Mouse (Mus musculus) lung, embryonic 15.5 days (tissue): Measurements from ENCODE around the gene Dlg2. TPM values are rescaled to one million over a fixed set of nuclear protein-coding genes. Genes with fewer than 3 reads are reported as not detected.
"Not testable (repeated sequence)": the region's sequence is repeated elsewhere in the genome, so short reads cannot be mapped to it uniquely, and the experiment has no call there.

Source experiments
- ATAC-seq: fragments of 200-750 bp; cut with Nextera tagmentation; 2 replicates; pipeline ENCODE4 v1.8.0; 2017; ENCODE audit warnings: moderate number of reproducible peaks, borderline replicate concordance; ENCODE audit not compliant: low FRiP score, low TSS enrichment; ENCODE audit errors: extremely low read depth
- H3K27ac ChIP-seq: fragments of 300-500 bp; sonication (generic); 2 replicates; pipeline ENCODE4 v1.5.1; 2015; ENCODE audit warnings: moderate library complexity, mild to moderate bottlenecking, inconsistent platforms
- H3K27me3 ChIP-seq: fragments of 300-500 bp; sonication (generic); 2 replicates; pipeline ENCODE4 v1.6.1; 2015; ENCODE audit warnings: inconsistent platforms
- H3K36me3 ChIP-seq: fragments of 300-500 bp; sonication (generic); 2 replicates; pipeline ENCODE4 v1.6.1; 2015; ENCODE audit warnings: inconsistent platforms
- H3K4me1 ChIP-seq: fragments of 300-500 bp; sonication (generic); 2 replicates; pipeline ENCODE4 v1.6.1; 2015; ENCODE audit warnings: inconsistent platforms
- H3K4me2 ChIP-seq: fragments of 300-500 bp; sonication (generic); 2 replicates; pipeline ENCODE4 v1.6.1; 2015; ENCODE audit warnings: inconsistent platforms, mild to moderate bottlenecking, moderate library complexity
- H3K4me3 ChIP-seq: fragments of 300-500 bp; sonication (generic); 2 replicates; pipeline ENCODE4 v1.5.1; 2015; ENCODE audit warnings: mild to moderate bottlenecking, inconsistent platforms
- H3K9ac ChIP-seq: fragments of 300-500 bp; sonication (generic); 2 replicates; pipeline ENCODE4 v1.6.1; 2015; ENCODE audit warnings: inconsistent platforms
- H3K9me3 ChIP-seq: fragments of 300-500 bp; sonication (generic); 2 replicates; pipeline ENCODE4 v1.6.1; 2016; ENCODE audit warnings: inconsistent platforms
- WGBS: fragments of 180-500 bp; shearing (Covaris S2); methylation state at CpG from one replicate; pipeline ENCODE4 v1.1.7; 2015; 5-methylcytosine and 5-hydroxymethylcytosine counted together
- polyA plus RNA-seq: library from polyadenylated mRNA; unstranded; fragments of >200 nt; fragmentation: Nextera tagmentation; extraction: Ambion mirVana; gene quantifications from 2 replicates; pipeline ENCODE4 v1.2.1, GENCODE M21; 2015

The Dlg2 gene
- polyA plus RNA-seq, 1 experiment from 2014 or later, result 2.3 TPM

DNA sequence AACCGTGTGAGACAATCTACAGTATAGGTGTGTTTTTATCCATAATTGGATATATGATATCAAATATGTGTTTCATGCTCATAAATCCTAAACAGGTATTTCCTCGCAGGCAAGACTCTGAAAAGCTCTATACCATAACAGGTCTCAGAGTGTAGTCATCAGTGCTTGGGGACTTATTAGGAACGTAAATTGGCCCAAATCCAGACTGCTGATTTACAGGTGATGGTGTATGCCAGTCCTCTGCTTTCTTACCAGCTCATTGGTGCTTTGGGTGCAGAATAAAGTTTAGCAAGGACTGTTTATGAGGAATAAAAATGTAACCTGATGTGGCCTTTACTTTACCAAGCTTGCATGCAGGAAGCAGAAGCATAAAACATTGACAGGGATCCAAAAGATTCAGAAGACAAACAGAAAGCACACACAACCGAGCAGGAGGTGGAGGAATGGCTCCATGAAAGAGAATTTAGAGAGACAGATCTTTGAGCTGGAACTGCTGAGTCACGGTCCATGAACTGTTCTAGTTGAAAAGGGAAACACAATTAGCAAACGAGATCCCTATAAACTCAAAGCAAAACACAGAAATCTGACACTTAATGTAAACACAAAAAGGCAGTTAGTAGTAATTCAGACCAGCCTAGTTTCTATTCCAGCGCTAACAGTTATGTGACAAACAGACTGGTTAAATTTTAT is 226.8 kb downstream of the Dlg2 start:
- H3K4me1 ChIP-seq, result no peaks in the 10 kb centered on the region
- no peak overlapping the region for H3K4me3 ChIP-seq
- no peaks in the 10 kb centered on the region for H3K9me3 ChIP-seq
- WGBS, result 57% methylated on average over 7 of the region's 7 CpGs
- H3K9ac ChIP-seq, result no peak overlapping the region
- no peaks in the 10 kb centered on the region for H3K27me3 ChIP-seq
- no peak overlapping the region for H3K4me2 ChIP-seq
- H3K27ac ChIP-seq, result no peak overlapping the region
- no peak for ATAC-seq
- no peaks in the 10 kb centered on the region for H3K36me3 ChIP-seq

DNA sequence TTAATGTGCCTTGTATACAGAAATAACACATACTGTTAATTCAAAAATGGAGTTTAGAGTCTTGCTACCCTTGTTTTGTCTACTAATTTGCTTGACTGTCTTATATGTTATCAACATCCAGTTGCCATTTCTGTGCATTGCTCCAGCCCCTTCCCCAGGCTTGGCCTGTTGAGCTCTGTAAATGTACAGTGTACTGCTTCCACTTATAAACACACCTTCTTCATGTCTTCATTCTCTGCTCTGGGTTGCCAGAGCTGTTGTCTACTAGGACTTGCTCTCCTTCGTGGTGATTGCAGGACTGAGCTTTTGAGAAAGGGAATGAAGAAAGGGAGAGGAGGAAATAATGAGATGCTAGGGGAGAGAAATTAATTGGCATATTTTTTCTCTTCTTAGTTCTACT is 227.5 kb downstream of the Dlg2 start:
- no peaks in the 10 kb centered on the region for H3K9me3 ChIP-seq
- H3K36me3 ChIP-seq, result no peaks in the 10 kb centered on the region
- no peaks in the 10 kb centered on the region for H3K27me3 ChIP-seq
- ATAC-seq, result no peak
- WGBS, result 45% methylated on average over 1 of the region's 1 CpGs
- no peak overlapping the region for H3K4me3 ChIP-seq
- H3K4me1 ChIP-seq, result no peaks in the 10 kb centered on the region
- no peak overlapping the region for H3K9ac ChIP-seq
- H3K4me2 ChIP-seq, result no peak overlapping the region
- H3K27ac ChIP-seq, result no peak overlapping the region

DNA sequence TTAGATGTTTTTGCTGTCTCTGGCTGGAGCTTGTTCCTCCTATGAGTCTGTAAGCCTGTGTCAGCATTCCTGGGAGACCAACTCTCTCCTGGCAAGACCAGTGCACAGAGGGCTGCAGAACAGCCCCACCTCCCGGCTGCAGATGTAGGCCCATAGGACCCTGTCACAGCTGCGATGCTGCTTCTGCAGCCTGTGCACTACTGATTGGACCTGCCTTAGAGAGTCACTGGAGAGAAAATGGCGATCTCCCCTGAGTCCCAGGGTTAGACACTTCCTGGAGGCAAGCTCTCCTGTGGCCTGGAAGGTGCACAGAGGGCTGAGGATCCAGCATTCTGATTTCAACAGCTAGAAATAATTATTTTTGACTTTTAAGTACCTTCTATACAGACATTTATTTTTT is 257.6 kb downstream of the Dlg2 start:
- H3K27ac ChIP-seq, result no peak overlapping the region
- H3K27me3 ChIP-seq, result no peaks in the 10 kb centered on the region
- WGBS, result 27% methylated on average over 3 of the region's 3 CpGs
- H3K36me3 ChIP-seq, result no peaks in the 10 kb centered on the region
- no peak overlapping the region for H3K9ac ChIP-seq
- no peak for ATAC-seq
- H3K4me2 ChIP-seq, result no peak overlapping the region
- no peaks in the 10 kb centered on the region for H3K4me1 ChIP-seq
- no peaks in the 10 kb centered on the region for H3K9me3 ChIP-seq
- H3K4me3 ChIP-seq, result no peak overlapping the region

DNA sequence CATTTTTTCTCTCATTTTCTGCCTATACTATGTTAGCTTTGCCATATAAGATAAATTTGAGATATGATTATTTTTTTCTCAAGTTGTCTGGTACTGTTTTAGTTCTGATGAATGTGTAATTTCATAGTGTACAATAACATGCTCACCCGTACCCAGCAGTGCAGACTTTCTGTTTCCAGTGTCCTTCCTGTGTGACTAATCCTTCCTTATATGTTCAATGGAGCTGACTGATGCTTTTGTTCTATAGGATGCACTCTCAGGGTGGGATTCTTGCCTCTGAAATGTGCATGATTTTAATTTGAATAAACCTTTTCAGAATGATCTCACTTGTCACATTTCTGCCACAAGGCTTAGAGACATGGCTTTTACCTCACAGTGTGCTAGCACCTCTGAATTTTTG is 259.9 kb downstream of the Dlg2 start:
- no peaks in the 10 kb centered on the region for H3K9me3 ChIP-seq
- no peak for ATAC-seq
- WGBS, result 55% methylated on average over 1 of the region's 1 CpGs
- no peaks in the 10 kb centered on the region for H3K36me3 ChIP-seq
- H3K4me1 ChIP-seq, result no peaks in the 10 kb centered on the region
- H3K27ac ChIP-seq, result no peak overlapping the region
- H3K9ac ChIP-seq, result no peak overlapping the region
- no peaks in the 10 kb centered on the region for H3K27me3 ChIP-seq
- no peak overlapping the region for H3K4me3 ChIP-seq
- H3K4me2 ChIP-seq, result no peak overlapping the region

DNA sequence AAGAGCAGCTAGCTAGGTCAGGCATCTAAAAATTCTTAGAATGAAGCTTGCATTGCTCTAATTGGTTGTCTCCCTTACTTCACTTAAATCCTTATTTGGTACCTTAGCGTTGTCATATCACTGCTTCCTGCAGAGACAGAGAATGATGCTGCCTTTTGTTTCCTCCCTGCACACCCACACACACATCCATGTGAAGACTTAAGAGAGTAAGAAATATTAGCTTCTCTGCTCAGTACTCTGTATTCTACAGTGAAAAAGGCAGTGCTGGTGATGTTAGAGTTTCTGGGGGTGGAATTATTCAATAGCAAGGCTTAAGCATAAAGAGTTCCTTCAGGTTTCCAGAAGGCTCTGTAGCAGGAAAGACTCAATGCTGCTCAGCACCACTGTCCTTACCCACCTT is 272.2 kb downstream of the Dlg2 start:
- Histone ChIP-seq H3K4me1 (no peaks in the 10 kb centered on the region), H3K27me3 (no peaks in the 10 kb centered on the region), H3K9ac (no peak overlapping the region), H3K4me3 (no peak overlapping the region), H3K4me2 (no peak overlapping the region), H3K9me3 (no peaks in the 10 kb centered on the region), H3K27ac (no peak overlapping the region), H3K36me3 (no peaks in the 10 kb centered on the region)
- no peak for ATAC-seq
- 76% methylated on average over 1 of the region's 1 CpGs for WGBS

DNA sequence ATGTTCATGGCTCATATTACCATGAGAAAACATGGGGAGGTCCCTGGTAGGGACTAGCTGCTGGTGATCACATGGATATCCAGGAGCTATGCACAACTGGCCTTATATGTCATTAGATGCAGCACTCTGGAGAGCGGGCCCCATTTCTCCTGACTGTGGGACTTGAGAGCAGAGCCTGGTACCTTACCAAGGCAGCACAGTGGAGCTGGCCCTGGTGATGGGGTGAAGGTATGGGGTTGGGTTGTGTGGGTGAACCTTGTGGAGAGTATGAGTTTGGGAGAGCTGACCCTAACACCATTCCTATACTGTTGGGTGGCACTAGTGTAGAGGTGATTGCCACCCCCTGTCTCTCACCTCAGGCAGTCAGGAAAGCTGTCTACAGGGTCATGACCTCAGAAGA is 311.5 kb downstream of the Dlg2 start:
- Histone ChIP-seq H3K9me3 (no peaks in the 10 kb centered on the region), H3K36me3 (no peaks in the 10 kb centered on the region), H3K9ac (no peak overlapping the region), H3K27me3 (no peaks in the 10 kb centered on the region), H3K4me3 (no peak overlapping the region), H3K27ac (no peak overlapping the region), H3K4me1 (no peaks in the 10 kb centered on the region), H3K4me2 (no peak overlapping the region)
- ATAC-seq, result no peak
- 76% methylated on average over 1 of the region's 1 CpGs for WGBS

DNA sequence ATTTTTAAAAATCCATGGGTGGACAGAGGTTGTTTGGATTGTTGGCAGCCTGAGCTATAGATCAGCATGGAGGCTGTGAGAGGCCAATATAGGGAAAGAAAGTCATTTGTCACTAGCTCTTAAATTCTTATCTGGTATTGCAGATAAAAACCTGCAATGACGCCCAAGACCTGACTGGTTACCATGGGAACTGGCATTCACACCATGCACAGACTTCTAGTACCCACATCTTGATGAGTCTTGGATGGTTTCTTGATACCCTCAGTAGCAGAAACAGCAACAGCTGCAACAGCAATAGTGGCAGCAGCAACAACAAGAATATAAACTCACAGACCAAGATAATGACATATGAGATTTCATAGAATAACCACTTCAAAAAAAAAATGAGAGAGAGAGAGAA is 315.1 kb downstream of the Dlg2 start:
- no peak overlapping the region for H3K27ac ChIP-seq
- no peak for ATAC-seq
- H3K4me2 ChIP-seq, result no peak overlapping the region
- H3K36me3 ChIP-seq, result no peaks in the 10 kb centered on the region
- no peak overlapping the region for H3K4me3 ChIP-seq
- no peaks in the 10 kb centered on the region for H3K27me3 ChIP-seq
- 4% methylated on average over 1 of the region's 1 CpGs for WGBS
- no peaks in the 10 kb centered on the region for H3K9me3 ChIP-seq
- H3K4me1 ChIP-seq, result no peaks in the 10 kb centered on the region
- no peak overlapping the region for H3K9ac ChIP-seq

DNA sequence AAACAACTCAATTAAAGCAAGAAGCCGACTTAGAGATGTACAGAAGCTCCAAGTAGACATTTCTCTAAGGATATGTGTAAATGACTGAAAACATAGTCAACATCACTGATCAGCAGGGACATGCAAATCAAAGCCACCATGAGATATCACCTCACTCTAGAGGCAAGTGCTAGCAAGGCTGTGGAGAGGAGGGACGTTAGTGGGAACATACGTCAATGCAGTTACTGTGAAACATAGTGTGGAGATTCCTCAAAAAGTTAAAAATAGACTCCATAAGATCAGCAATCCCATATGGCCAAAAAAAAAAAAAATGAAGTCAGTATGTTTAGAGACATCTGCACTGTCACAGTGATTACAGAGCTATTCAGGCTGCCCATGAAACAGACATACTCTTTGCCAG is 349.2 kb downstream of the Dlg2 start:
- Histone ChIP-seq H3K4me1 (no peaks in the 10 kb centered on the region), H3K27me3 (no peaks in the 10 kb centered on the region), H3K27ac (no peak overlapping the region), H3K36me3 (no peaks in the 10 kb centered on the region), H3K4me2 (no peak overlapping the region), H3K9me3 (no peaks in the 10 kb centered on the region), H3K4me3 (no peak overlapping the region), H3K9ac (no peak overlapping the region)
- ATAC-seq, result no peak
- WGBS, result 73% methylated on average over 3 of the region's 3 CpGs

DNA sequence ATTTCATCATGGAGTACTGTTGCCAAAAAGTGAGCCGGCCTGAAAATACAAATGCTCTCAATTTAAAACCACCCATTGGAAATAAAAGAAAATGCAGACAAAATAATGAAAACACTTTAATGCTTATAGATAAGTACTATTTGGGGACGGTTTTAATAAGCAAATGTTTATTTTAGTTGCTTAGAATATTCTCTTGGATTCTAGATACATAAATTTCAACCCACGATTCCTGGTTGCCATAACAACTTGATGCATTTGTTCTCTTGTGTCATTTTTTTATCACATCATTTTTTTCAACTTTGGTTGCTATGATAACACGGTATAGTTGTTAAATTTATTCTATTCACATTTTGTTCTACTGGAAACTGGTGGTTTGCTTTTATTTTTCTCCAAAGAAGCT is 364.8 kb downstream of the Dlg2 start:
- 55% methylated on average over 4 of the region's 4 CpGs for WGBS
- Histone ChIP-seq H3K9ac (no peak overlapping the region), H3K27ac (no peak overlapping the region), H3K27me3 (no peaks in the 10 kb centered on the region), H3K36me3 (no peaks in the 10 kb centered on the region), H3K4me3 (no peak overlapping the region), H3K4me1 (no peaks in the 10 kb centered on the region), H3K9me3 (no peaks in the 10 kb centered on the region), H3K4me2 (no peak overlapping the region)
- ATAC-seq, result no peak

DNA sequence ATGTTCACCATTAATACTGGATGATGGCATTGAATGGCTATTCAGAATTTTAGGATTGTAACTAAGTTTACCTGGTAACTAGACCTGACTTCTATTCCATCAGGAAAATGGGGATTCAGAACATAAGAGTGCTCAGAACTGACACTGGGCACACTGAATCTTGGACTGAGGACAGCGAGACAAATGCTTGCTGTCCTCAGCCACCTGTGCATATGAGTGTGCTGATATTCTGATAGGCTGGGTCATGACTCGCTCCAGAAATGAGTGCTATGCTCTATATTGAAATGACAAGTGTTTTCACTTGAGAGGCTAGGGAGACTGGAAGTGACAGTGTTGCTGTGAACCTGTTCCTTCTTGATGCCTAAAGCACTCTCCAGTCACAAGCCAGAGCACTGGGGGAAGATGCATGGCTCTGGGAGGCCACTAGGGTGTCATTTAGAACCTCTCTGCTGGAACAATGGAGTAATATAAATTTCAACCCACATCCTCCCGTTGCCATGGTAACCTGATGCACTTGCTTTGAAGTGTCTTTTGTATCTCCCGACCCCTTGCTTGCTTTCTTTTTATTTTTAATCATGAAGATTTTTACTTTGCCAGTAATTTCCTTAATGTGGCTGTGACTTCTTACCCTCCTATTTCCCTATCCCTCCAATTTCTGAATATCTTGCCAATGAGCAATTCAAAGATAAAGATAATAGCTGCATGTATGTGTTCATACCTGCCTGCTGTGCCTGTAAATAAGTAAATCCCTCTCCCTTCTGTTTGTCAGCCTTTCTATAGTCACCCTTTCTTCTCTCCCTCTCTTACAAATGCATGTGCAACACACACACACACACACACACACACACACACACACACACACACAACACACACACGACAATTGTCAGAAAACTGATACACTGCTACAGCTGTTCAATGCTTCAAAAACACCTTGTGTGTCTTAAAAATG is 367.1 kb downstream of the Dlg2 start:
- no peaks in the 10 kb centered on the region for H3K27me3 ChIP-seq
- no peak overlapping the region for H3K4me3 ChIP-seq
- no peak overlapping the region for H3K9ac ChIP-seq
- no peak for ATAC-seq
- no peaks in the 10 kb centered on the region for H3K9me3 ChIP-seq
- no peaks in the 10 kb centered on the region for H3K4me1 ChIP-seq
- H3K27ac ChIP-seq, result no peak overlapping the region
- H3K36me3 ChIP-seq, result no peaks in the 10 kb centered on the region
- WGBS, result 52% methylated on average over 5 of the region's 5 CpGs
- H3K4me2 ChIP-seq, result no peak overlapping the region

DNA sequence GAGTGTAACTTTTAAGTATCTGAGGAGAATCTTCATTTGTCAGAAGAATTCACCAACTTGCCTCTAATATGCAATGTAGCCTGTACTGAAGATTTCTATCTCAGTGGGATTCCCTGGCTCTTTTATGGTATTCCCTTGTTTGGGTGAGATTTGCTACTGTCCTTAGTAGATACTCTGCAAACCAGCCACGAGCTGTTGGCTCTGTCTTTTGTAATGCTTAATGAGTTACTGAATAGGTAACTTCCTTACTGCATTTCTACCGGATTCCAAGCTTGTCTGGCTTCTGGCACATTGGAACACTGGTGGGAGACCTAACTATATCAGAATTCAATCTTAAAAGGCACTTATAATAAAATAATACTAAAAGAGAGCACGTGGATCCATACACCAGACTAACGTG is 400.3 kb downstream of the Dlg2 start:
- not testable (repeated sequence) for H3K27me3 ChIP-seq, H3K9me3 ChIP-seq, H3K27ac ChIP-seq, H3K9ac ChIP-seq, ATAC-seq, H3K4me3 ChIP-seq, H3K4me1 ChIP-seq, H3K4me2 ChIP-seq, H3K36me3 ChIP-seq
- WGBS, result 55% methylated on average over 4 of the region's 4 CpGs

DNA sequence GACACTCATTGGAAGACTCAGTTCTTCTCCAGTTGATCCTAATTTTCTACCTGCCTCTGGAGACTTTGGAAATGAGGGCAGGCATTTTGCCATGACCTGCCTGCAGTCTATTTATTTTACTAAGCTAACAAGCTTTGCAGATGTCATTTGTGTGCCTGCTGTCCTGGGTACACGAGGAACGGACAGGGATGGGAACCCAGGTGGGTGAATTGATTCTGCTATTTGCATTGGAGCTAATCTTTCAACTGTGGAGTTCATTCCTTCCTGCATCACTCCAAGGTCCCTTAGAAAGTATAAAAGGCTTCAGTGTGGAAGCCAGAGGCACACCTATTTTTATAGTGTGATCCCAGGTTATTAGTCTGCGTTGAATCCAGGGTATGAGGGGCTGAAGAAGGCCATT is 406.3 kb downstream of the Dlg2 start:
- Histone ChIP-seq H3K27ac (no peak overlapping the region), H3K4me1 (no peaks in the 10 kb centered on the region), H3K4me3 (no peak overlapping the region), H3K4me2 (no peak overlapping the region), H3K9ac (no peak overlapping the region), H3K9me3 (no peaks in the 10 kb centered on the region), H3K27me3 (peaks cover 5% of the 10 kb centered on the region; the same call in 1 of the 2 replicates), H3K36me3 (no peaks in the 10 kb centered on the region)
- no peak for ATAC-seq
- 39% methylated on average over 3 of the region's 3 CpGs for WGBS
